Mouse (Mus musculus) frontal cortex, postnatal 14 days (tissue): ENCODE results near the gene Gsto1.

Source experiments
- DNase-seq, 2 experiments: peaks; one replicate each; pipeline ENCODE4 v3.0.0; 2022; ENCODE audit warnings: low spot score in 2 of 2

Gene Gsto1

DNA sequence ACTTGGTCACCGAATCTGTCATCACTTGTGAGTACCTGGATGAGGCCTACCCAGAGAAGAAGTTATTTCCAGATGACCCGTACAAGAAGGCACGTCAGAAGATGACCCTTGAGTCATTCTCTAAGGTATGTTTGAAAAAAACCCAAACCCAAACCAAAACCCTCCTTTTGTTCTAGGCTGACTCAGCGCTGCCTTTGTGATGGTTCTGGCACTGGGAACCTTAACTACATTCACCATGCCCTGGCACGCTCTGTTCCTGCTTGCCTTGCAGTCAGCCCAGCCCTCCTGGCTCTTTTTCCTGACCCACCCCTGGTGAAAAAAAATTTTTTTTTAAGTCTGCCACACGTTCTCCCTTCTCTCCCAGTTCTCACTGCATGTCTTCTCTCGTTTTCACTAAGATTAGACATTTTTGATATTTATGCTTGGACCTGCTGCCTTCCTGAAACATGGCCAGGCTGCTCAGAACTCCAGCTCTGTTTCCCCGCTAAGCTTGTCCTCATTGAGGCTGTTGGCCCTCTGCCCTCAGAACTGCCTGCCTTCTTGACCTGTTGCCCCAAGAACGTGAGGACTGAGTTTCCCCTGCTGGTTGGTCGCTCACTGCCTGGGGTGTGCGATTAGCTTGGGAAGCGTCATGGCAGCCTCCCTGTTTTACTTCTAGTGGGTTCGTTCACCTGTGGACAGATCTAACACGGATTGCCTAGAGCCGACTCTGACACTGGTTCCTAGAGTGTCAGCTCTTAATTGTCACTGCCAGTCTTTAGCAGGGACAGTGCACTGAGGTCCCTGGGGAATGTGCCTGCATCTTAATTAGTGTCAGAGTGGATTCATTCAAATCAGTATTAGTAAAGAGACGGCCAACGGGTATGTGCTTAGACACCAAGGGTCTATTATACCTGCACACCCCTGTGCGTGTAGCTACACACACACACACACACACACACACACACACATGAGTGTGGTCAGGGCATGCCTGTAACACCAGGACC lies 3.5 kb downstream of the Gsto1 start:
- DNase-seq: no peak

DNA sequence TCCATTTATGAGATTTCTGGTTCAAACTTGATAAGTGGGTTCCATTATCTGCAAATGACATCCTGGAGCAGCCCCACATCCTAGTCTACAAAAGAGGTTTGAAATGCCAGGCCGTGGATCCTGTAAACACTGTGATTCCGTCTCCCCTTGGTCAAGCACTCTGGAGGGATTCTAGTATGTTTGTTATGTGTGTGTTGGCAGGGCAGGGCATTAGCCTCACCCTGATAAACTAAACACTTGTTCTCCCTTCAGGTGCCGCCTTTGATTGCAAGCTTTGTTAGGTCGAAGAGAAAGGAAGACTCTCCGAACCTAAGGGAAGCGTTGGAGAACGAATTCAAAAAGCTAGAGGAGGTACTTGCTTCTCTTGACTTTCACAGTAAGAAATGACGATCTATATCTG lies 4.4 kb downstream of the Gsto1 start:
- no peak for DNase-seq

DNA sequence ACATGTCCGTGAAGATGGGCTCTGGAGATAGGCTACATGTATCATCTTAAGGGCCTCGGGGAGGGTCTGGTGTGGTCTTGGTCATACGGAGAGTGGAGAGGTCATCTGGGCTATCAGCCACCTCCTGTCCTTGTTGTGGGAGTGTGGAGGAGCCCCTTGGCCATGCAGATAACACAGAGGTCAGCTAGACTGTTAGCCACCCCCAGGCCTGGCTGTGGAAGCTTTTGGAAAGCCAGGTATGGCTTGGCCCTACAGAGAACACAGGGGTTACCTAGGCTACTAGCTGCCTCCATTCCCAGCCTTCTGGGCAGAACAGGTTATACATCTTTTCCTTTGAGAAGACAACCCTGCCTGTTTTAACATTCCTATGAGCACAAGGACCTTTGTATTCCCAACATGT lies 7.8 kb downstream of the Gsto1 start:
- no peak for DNase-seq

DNA sequence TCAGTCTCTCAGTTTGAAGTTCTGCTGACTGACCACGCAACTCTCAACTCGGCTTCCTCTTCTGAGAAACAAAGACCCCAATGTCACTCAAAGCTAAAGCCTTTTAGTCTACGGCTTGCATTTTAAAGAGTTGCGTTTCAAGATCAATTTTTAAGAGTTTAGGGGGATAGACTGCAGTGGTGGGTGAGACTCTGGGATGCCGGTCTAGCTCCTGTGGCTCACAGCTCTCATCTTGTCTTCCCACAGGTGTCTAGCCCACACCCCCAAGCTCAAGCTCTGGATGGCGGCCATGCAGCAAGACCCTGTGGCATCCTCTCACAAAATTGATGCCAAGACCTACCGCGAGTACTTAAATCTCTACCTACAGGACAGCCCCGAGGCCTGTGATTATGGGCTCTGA lies 9.3 kb downstream of the Gsto1 start:
- no peak for DNase-seq

DNA sequence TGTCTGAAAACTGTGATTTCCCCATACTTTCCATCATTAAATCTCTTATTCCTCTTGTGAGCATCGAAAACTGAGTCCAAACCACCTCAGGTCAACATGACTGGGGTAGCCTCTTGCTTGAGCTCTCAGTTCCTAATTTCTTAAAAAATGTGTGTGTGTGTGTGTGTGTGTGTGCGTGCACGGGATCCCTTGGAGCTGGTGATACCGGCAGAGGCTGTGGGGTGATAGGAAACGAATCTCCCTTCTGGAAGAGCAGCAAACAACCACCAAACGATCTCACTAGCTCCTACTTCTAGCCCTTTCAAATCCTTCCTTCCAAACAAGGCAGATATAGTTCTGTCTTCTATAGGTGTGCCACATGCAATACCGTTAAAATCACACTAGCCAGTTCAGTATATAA lies 10.0 kb downstream of the Gsto1 start:
- DNase-seq: no peak

DNA sequence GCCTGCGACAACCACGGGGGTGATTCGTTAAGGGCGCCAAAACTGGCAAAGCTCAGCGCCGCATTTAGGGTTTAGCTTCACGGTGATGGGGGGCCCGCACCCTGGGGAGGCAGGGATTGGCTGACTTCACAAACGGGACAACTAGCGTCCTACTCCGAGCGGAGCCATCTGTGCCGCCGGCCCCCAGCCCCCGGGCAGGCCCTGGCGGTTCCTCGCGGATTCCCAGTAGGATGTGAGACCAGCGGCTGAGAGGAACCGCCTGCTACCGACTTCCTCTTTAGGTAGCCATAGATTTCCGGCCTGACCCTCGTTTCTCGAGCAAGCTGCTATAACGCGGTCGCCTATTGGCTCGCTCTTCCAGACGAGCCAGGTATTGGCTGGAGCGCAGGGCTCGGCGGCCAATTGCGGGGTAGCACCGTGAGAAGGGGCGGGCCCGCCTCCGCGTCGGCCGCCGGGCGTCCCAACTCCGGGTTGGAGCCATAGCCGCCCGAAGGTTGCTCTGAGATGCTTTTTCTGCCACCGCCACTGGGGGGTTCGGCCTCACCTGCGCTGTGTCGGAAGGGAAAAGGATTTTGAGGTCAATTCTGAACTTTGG lies 10.7 kb downstream of the Gsto1 start, which contains the start of gene Gsto2:
Gsto2 (plus strand) TSS at position 182 of the 595 bp plus-strand sequence.
- peak; percentile 89 to 91 for DNase-seq

DNA sequence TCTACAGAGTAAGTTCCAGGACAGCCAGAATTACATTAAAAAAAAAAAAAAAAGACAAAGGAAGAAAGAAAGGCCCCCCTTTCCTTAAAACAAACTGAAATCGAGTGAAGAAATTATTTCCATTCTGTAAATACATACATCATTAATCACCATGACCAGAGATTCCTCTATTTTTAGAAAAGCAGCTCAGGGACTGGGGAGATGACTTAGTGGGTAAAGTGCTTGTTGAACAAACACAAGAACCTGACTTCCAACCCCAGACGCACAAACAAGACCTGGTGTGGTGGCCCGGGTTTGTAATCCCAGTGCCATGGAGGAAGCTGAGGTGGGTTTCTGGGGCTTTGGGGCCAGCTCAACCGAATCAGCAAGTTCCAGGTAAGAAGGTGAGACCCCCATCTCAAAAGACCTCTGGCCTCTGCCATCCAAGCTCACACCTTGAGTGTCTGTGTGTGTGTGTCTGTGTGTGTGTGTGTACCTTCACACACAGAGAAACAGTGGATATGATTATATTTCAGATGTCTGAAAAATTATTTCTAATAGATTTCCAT lies 12.9 kb downstream of the Gsto1 start:
- no peak for DNase-seq

DNA sequence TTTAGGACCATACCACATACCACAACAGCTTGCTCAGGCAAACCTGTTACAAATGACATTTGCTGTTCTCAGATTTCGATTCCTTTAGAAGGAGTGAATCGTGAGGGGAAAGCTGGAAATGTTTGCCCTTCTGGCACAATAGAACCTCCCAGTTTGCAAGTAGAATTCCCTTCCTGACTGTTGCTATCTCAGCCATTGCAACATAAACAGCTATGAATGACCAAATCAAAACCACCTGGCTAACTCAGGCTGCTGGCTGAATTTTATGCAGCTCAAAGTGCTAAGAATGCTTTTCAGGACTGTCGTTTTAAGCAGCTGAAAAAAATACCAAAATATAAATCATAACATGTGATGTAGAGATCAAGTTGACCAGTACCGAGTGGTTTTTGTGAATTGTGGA lies 14.2 kb downstream of the Gsto1 start:
- DNase-seq: no peak

DNA sequence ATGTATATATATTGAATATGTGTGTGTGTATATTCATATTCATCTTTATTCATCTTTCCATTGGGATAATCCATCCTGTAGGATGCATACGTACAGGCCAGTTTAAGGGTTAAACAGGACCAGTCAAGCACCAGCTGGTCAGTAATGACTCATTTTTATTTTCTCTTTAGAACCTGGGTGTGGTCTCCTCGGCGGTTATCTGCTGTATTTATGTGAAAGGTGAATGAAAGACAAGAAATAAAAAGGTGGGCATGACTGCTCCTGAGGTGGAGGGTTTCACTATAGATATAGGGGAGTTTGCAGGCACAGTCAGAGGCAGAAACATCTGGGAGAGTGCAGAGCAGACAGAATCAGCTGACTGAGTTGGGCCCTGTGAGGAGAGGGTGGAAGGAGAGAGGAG lies 14.7 kb downstream of the Gsto1 start:
- DNase-seq: no peak

DNA sequence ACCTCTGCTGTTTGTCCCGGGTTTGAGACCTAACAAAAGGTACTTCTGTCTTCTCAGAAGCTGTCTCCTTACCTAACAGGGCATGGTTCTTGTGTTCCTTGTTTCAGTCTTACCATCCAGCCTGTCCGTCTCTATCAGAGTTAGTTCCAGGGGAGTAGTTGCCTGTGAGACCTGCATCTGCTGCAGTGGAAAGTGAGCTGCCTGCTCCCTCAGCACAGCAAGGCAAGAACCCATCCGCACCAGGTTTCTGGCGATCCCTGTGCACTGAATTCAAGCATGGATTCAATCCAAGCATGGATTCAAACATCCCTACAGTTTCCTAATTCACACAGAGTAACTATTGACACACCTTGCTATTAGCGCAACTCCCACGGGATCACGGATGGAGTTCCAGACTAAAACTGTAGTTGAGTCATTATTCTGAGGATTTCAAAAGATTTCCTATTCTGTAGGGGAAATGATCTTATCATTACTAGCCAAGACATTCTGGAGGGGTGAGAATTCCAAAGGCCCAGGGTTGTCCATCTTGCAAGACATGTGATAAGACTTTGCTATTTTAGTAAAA lies 15.4 kb downstream of the Gsto1 start:
- DNase-seq: no peak

DNA sequence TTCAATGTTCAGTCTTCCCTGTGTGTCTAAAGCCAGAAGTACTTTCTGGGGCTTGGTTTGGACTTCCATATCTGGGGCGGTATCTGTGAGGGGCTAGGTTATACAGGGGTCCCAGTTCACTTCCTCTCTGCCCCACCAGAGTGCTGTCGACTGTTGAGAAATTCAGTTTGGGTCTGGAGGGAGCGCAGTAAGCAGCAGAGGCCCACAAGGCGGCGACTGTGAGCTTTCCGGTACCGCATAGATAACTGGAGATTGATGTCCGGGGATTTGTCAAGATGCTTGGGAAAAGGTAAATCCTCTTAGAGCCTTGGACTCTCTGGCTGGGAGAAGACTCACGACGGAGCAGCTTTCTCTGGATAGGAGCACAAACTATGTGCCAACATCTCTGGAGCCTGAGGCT lies 16.7 kb downstream of the Gsto1 start:
- DNase-seq: no peak

DNA sequence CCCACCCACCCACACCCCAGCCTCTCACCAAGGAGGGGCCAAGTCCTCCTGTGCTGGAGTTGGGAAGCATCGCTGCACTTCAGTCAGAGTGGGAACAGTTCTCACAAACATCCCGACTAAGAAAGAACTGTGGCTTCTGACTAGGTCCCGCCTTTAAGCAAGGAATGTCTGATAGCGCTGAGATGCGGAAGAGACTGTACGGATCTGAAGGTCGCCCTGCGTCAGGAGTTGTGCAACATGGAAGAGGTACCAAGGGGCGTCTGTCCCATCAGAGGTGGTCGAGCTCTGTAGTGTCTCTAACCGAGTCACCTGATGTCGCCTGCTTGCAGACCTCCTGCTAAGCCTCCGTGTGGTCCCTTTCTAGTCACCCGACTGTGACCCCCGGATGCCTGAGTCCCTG lies 21.5 kb downstream of the Gsto1 start:
- DNase-seq: no peak

DNA sequence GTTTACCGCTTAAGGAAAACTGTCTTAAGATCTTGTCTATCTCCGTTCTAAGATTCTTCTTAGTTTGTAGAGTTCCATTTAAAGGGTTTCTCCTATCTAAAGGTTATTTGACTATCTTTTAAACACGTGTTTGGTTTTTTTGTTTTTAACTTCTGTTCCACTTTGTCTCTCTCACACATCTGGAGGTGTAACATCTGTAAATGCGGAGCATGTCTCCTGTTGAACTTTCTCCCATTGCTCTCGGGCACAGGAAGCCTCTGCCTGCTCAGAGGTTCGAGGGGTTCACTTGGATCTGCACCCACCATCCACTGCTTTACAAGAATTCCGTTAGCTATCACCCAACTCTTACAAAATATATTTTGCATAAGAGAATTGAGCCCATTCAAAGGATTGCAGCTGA lies 26.8 kb downstream of the Gsto1 start:
- no peak for DNase-seq

DNA sequence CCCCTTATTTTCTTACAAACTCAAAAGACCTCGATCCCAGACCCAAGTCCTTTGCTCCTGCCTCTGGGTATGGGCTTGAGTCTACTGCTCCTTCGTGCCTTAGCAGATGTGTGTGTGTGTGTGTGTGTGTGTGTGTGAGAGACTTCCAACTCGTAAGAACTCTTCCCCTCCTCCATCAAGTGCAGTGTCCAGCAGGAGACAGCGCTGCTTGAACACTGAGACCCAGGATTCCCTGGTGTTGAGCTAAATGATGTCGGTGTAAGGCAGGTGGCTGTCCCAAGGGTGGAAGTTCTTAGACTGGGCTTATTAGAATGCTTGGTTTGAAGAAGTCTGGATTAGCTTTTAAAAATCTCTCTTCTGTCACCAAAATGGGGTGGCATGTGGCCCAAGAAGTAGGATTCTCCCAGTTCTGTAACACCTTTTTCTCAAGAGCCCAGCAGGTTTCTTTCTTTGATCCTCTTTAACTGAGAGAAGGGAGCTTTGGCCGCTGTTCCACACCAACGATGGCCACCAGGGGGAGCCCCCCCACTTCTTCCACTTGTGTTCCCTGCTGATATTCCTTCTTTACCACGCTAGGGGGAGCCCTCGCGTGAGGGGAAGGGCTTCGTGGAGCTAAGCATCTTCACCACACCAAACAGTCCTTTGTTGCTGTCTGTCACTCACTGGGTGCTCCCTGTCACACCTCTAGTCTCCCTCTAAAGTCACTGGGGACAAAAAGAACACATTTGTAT lies 27.5 kb downstream of the Gsto1 start:
- peak; percentile 36 to 64 for DNase-seq

DNA sequence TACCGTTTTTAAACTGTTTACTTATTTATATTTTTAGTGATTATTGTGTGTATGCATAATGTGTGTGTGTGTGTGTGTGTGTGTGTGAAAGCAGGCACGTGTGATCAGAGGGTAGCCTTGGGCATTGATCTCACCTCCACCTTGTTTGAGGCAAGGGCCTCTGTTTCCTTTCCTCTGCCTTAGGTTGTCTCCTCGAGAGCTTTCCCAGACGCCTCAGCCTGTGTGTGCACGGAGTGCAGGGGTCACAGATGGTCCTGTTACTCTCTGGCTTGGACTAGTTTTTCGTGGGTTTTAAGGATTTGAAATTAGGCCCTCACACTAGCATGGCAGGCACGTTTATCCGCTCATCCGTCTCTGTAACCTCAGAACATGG lies 28.1 kb downstream of the Gsto1 start:
- no peak for DNase-seq

DNA sequence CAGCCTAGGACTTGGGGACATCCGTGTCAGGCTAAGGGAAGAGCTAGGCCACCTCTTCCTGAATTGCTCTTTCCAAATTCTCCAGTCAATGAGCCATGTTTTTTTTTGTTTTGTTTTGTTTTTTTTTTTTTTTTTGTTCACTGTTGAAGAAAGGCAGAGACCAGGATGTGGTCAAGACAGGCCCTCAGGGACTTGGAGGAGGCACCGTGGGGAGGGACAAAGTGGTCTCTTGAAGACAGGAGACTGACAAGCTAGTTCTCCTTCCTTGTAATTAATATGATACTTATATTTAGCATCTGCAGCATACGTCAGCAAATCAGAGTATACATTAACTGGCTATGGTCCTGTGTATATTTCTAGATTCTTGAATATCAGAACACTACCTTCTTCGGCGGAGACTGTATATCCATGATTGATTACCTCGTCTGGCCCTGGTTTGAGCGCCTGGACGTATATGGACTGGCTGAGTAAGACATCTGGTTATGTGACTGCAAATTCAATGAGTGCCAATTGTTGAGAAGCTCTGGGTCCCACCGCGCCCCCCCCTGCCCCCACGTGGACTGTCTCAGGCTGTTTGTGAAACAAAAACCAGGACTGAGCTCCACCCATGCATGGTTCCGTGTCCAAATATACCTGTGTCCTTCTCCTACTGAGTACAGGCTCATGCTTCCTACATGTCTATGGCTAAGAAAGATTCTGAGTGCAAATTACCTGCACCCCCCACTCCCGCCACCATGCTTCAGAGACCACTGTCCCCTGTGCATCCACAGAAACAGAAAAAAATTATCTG lies 29.7 kb downstream of the Gsto1 start:
- DNase-seq: no peak

DNA sequence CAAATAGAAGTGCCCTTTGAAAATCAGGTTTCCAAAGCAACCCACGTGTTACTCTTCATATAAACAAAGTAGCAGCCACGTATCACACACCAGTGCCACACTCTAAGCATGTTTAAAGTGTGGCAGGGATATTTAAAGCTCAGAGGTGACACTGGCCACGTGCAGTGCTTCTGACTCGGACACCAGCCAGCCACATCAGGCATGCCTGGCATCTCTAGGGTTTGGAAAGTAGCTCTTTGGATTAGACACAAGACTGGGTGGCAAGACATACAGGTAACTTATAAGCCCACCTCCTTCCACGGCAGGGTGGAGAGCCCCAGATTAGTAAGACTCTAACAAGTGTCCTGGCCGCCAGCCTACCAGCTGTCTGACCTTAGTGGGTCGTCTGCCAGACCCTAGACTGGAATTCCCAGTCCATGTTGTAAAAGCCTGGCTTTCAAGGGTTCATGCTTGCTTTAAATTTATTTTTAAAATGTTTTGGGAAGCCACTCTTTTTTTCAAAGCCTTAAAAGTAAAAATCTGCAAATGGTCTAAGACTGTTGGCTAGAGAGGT lies 30.5 kb downstream of the Gsto1 start:
- no peak for DNase-seq

DNA sequence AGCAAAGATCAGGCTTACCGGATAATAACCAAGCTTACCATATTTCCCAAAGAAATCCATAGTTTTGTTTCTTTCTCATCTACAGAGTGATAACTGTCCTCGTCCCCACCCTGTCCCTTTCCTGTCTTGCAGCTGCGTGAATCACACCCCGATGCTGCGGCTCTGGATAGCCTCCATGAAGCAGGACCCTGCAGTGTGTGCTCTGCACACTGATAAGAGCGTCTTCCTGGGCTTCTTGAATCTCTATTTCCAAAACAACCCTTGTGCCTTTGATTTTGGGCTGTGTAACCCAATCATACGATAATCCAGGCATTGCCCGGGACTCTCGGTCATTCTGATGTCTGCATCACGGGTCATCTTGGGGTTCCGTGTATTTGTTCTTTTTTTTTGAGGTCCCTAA lies 31.1 kb downstream of the Gsto1 start:
- no peak for DNase-seq

DNA sequence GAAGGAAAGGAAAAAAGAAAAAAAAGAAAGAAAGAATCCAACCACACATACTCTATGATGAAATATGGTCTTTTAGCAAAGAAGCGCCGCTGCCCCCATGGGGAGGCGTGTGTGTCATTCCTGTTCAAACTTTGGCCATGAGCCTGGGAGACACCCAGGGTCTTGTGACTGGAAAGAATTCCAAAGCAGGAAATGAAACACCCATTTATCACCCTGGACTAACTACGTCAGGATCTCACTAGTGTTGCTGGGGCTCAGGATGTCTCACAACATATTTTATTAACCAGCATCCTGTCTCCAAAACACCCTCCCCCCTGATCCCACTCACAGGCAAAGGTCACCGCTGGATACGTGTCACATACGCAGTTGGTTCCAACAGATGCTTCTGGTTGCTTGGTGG lies 31.8 kb downstream of the Gsto1 start:
- no peak for DNase-seq

DNA sequence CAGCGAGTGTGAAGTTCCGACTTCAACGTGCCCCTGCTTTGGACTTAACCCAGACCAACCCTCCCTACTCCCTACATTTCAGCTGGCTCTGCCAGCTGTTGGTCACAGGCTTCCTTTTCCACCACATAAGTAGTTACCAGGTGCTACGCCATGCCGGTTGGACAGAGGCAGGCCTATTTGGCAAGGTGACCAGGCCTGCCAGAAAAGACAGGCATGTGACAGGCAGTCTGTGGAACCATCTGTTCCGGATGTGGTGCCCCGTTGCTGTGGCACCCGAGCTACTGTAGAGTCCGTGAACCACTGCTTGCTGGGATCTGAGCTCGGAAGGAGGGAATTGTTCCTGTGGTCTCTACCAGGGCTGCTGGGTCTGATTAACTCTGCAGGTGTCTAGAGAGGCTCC lies 32.6 kb downstream of the Gsto1 start:
- DNase-seq: no peak

DNA sequence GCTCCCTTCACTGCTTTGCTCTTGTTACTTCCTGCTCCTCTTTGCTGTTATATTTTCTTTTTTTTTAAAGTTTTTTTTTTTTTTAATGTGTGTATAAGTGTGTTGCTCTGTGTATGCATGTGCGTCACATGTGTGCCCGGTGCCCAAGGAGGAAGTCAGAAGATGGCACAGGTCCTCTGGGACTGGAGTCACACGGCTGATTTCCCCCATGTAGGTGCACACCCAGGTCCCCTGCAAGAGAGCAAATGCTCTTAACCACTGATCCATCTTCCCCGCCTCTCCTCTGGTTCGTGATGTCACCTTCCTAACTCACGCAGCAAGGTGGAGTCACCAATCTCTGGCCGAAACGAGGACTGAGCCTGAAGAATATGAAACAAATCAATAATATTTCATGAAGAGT lies 33.3 kb downstream of the Gsto1 start:
- no peak for DNase-seq
